Mouse (Mus musculus) heart, adult 11 months (tissue): ENCODE data around the gene Cdc14a.
A peak's percentile ranks its signal among the peaks of the same experiment; 100 is the strongest.

Experiments
- DNase-seq: peaks from one replicate; pipeline ENCODE4 v3.0.0; 2022

Cdc14a gene

GRCm38 (mm10) chr3:116412954-116413724 lies 10.7 kb downstream of the Cdc14a start:
- peak; percentile 49 for DNase-seq

GRCm38 (mm10) chr3:116410051-116410450 lies 13.8 kb downstream of the Cdc14a start:
- DNase-seq: peak; percentile 83

- peak; percentile 64 for DNase-seq
Observed at GRCm38 (mm10) chr3:116409486-116409885, 14.3 kb downstream of the Cdc14a start.

- DNase-seq: peak; percentile 83
Observed at GRCm38 (mm10) chr3:116408856-116409255, 15.0 kb downstream of the Cdc14a start.

GRCm38 (mm10) chr3:116405516-116405915 lies 18.3 kb downstream of the Cdc14a start:
- peak; percentile 59 for DNase-seq

DNA sequence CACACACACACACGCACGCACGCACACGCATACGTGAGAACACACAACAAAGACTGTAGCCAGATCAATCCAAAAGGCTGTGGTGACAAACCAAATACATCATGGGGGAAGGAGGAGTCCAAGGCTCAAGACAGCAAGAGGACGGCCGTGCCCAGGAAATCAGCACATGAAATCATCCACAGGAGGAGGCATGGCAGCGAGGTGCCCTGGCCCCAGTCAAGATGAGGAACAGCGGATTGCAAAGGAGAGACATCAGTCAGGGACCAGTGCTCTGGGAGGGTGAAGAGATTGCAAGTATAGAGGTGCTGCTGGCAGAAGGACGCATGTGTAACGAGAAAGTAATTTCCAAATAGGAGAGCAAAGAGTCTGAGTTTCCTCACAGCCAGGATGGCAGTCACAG lies 22.4 kb downstream of the Cdc14a start:
- peak; percentile 66 for DNase-seq

DNA sequence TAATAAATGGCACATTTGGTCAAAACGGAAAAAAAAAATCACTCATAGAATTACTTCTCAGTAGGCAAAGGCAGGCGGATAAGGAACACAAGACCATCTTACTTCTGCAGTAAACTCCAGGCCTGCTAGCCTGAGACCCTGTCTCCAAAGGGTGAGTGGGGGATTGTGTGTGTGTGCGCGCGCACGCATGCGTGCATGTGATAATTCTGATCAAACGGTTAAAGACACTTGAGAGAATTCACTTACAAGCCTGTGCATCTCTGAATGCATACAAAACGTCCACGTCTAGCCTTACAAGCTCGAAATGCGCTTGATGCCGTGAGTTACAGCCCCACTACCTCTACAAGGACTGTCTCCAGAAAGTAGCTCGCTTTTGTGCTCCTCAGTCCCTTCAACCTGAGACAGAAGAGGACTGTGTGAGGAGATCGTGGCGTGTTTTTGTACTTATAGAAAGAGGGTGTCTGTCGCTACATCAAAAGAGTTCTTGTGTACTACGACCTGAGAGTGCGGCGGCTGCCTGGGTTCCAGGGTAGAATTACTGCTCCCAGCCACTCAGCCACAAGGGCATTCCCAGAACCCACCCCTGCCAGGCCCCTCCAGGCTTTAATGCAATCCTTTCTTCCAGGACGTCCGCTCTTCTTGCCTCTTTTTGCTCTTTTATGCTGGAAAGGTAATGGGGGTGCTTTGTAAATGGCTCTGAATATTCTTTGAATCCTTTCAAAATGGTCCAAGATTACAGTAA lies 24.3 kb downstream of the Cdc14a start:
- DNase-seq: peak; percentile 81

- peak; percentile 87 for DNase-seq
Observed at GRCm38 (mm10) chr3:116398543-116398942, 25.3 kb downstream of the Cdc14a start.

GRCm38 (mm10) chr3:116397976-116398375 lies 25.9 kb downstream of the Cdc14a start:
- DNase-seq: peak; percentile 10

DNA sequence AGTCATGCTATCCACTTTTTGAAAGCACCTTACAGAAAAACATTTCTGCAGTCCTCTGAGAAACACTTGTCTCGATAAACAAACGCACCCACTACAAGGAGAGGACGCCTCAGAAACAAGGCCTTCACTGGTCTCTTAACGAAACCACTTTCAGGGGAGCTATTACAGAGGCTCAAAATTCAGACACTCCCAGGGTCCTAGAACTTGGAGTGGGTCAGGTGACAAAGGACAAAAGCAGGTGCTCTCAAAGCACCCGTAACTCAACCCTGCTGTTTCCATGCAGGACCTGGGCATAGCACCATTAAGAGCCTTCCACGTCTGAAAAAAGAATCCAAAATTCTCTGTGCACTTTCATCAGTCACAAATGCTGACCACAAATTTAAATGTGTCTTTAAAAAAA lies 26.5 kb downstream of the Cdc14a start:
- DNase-seq: peak; percentile 45

- peak; percentile 94 for DNase-seq
Observed at GRCm38 (mm10) chr3:116396571-116396970, 27.3 kb downstream of the Cdc14a start.

DNA sequence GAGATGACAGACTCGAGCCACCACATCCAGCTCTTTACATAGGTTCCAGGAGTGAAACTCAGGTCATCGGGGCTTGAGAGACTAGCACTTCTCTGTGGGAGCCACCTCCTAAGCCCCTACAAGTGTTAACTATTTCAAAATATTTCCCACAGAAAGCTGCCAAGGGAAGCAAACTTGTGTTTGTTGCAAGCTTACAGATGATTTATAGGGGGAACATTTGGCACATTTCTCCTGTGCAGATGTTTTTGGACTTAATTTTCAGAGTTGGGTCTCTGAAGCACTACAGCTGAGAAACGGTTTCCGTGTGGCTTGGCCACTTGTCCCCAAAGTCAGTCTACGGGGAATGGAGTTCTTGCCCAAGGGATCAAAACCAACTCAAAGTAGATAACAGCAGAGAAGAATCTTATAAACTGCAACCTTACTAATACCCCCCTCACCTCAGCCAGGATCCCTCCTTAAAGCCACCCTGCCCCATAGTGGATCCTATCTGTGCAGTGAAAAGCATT lies 28.9 kb downstream of the Cdc14a start:
- DNase-seq: peak; percentile 93

DNA sequence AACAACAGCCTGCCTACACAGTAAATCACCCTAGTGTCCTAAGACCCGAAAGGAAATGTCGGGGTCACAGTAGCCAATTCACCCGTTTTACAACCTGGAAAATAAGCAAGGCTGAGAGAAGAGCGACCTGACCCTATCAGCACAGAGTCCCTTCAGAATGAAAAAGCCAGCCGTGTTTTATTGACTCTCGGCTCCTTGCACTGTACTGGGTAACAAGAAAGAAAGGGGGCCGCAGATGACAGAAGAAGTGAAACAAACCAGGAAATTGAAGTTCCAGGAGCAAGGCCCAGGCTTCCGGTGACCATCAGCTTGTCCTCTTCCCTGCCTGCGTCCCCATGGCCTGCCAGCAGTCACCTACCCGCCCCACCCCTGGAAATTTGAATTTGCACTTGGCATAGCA lies 32.4 kb downstream of the Cdc14a start:
- peak; percentile 85 for DNase-seq

DNA sequence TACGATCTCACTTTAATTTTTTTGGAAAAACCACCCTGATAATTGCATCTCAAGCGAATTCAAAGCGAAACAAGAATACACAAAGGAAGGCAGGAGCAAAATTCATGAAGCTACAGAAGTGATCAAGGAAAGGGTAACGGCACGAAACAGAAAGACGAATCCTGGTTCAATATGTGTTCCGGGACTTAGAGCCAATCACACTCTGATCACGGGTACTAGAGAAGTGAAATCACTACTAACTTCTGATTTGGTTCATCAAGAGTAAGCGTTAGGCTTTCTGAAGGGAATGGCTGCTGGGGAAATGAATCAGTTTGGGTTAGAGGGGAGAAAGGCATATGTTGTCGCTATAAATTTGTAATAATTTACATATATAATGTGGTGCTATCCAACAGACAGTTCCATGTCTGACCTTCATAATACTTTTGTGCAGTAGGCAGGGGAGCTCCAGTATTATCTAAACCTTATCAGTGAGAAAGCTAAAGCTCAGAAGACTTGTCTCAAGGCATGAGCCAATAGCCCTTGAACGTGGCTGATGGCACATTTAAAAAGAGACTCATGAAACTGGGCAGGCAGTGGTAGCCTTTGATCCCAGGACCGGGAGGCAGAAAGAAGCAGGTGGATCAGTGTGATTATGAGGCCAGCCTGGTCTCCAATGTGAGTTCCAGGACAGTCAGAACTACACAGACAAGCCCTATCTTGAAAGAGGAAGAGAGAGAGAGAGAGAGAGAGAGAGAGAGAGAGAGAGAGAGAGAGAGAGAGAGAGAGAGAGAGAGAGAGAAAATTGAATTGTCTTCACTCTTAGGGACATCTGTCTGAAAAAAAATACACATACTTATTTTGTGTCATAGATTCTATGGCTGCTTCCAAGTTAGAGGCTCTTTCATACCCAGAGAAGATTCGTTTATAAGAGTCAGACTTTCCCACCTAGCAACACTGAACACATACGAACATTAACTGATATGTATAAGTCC lies 34.0 kb downstream of the Cdc14a start:
- DNase-seq: no peak

DNA sequence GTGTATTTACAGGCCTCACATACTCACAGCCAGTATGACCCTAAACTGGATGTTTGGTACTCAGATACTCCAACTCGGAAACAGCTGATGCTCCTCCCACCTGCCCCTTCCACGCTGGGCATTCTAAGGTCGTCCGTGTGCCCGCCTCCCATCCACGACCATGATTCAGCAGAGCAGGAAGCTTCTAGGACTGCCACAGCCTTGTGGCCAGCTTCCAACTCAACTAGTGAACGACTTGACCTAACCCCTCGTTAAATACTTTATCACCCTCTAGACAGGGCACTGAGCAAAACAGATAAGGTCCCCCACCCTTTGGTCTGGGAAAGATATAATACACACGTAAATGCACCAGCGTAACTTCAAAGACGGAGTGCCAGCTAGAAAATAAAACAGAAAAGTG lies 35.0 kb downstream of the Cdc14a start:
- DNase-seq: peak; percentile 87

GRCm38 (mm10) chr3:116386886-116387285 lies 36.9 kb downstream of the Cdc14a start:
- no peak for DNase-seq

DNA sequence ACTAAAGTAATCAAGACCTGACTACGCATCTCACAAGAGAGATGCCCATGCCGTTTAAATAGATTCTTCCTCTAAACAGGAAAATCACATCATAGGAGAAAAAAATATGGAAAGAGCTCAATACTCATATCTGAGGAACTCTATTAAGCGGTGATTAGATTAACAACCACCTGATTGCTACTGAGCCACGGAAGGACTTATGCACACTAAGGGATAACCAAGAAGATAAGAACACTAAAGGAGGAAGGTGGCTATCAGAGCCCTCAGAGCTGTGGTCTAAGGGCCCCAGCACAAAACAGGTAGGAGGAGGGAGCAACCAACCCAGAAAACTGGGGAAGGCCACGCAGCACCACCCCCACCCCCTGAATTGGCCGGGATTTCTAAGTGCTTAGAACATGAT lies 37.5 kb downstream of the Cdc14a start:
- DNase-seq: no peak

GRCm38 (mm10) chr3:116384319-116384718 lies 39.5 kb downstream of the Cdc14a start:
- DNase-seq: peak; percentile 98

DNA sequence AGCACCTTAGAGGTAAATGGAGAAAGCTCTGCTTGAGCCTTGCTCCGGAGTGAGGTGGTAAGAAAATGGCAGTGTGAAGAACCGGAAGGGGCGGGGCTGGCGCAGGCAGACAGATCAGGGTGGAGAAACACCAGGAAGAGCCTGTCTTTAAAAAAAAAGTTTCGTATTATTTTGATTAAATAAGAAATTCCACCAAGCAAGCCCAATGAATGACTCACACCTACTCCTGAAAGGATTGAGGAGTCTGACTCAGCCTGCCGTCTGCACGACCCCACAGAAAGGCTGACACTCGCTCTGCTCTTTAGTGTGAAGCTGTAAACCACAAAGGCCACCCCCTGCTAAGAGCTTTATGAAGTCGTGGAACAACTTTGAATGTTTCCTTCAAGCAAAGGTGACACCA lies 43.5 kb downstream of the Cdc14a start:
- peak; percentile 92 for DNase-seq

DNA sequence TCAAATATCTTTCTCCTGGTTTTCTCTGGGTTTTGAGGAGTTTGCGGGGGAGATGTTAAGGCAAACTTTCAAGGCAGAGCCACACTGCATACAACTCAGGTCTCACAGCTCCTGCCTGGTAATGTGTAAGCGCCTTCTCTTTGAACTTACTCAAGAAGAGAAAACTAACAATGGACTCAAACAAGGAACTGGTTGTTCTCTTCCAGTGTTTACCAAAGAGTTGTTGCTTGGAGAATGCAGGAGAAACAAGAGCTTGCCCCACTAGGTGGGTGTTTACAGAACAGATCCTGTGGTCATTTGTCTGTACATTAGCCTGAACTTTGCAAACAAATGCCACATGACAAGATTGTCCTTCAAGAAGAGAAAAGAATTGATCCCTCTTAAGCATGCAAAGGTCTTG lies 48.4 kb downstream of the Cdc14a start:
- DNase-seq: no peak

- DNase-seq: peak; percentile 8
Observed at GRCm38 (mm10) chr3:116374486-116374885, 49.3 kb downstream of the Cdc14a start.

DNA sequence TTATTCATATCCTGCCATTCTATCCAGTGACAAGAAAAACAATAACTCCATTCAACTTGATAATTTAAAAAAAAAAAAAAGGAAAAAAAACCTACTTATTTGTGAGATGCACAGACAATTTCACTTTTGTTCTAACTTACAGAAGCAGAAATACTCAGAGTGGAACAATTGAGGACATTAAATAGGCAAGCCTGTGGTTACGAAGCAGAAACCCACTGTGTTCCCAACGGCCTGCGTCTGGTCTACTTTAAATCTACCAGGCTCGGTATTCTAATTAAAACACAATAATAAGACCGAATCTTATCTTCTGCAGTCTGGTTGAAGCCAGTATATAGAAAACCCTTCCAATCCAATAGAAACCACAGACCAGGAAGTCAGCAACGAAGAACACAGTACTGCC lies 50.6 kb downstream of the Cdc14a start:
- peak; percentile 2 for DNase-seq
